Mouse (Mus musculus): Measurements from ENCODE around the gene Hamp.
A peak's percentile ranks its signal among the peaks of the same experiment; 100 is the strongest.

The Hamp gene

GRCm38 (mm10) chr7:30943909-30944635 lies at the start of gene Hamp:
Gene Hamp (minus strand): TSS chr7:30944032.
- DNase-seq: no peak

GRCm38 (mm10) chr7:30992148-30992547 lies 48.3 kb upstream of the Hamp start:
- DNase-seq: no peak

- DNase-seq: no peak
Measured at GRCm38 (mm10) chr7:30988519-30989162, 44.8 kb upstream of the Hamp start.

GRCm38 (mm10) chr7:30985357-30985756 lies 41.5 kb upstream of the Hamp start:
- no peak for DNase-seq

- no peak for DNase-seq
Measured at GRCm38 (mm10) chr7:30981703-30982102, 37.9 kb upstream of the Hamp start.

- DNase-seq: peak; percentile 94
Measured at GRCm38 (mm10) chr7:30973501-30974289, 29.9 kb upstream of the Hamp start, which contains the start of gene Fam187b. Gene Fam187b (plus strand): TSS chr7:30973790.

- peak; percentile 64 for DNase-seq
Measured at GRCm38 (mm10) chr7:30973251-30973500, 29.3 kb upstream of the Hamp start, which contains the start of gene Lsr. Gene Lsr (minus strand): TSS chr7:30973464.

- no peak for DNase-seq
Measured at GRCm38 (mm10) chr7:30972426-30973250, 28.8 kb upstream of the Hamp start.

- DNase-seq: no peak
Measured at GRCm38 (mm10) chr7:30971901-30972300, 28.1 kb upstream of the Hamp start.

GRCm38 (mm10) chr7:30969174-30969573 lies 25.3 kb upstream of the Hamp start:
- no peak for DNase-seq

GRCm38 (mm10) chr7:30968611-30969010 lies 24.8 kb upstream of the Hamp start:
- DNase-seq: no peak

GRCm38 (mm10) chr7:30966657-30967056 lies 22.8 kb upstream of the Hamp start:
- DNase-seq: no peak

GRCm38 (mm10) chr7:30965677-30966076 lies 21.8 kb upstream of the Hamp start:
- DNase-seq: no peak

- DNase-seq: no peak
Measured at GRCm38 (mm10) chr7:30964366-30964765, 20.5 kb upstream of the Hamp start.

- no peak for DNase-seq
Measured at GRCm38 (mm10) chr7:30962862-30963261, 19.0 kb upstream of the Hamp start.

- DNase-seq: no peak
Measured at GRCm38 (mm10) chr7:30959786-30960349, 16.0 kb upstream of the Hamp start.

- no peak for DNase-seq
Measured at GRCm38 (mm10) chr7:30958866-30959487, 15.1 kb upstream of the Hamp start.

GRCm38 (mm10) chr7:30958109-30958865 lies 14.5 kb upstream of the Hamp start:
- DNase-seq: peak; percentile 36

- peak; percentile 94 for DNase-seq
Measured at GRCm38 (mm10) chr7:30957367-30957783, 13.5 kb upstream of the Hamp start.

- DNase-seq: peak; percentile 89
Measured at GRCm38 (mm10) chr7:30956756-30957366, 13.0 kb upstream of the Hamp start, which contains the start of gene Usf2. Gene Usf2 (minus strand): TSS chr7:30956803.

GRCm38 (mm10) chr7:30956357-30956751 lies 12.5 kb upstream of the Hamp start:
- DNase-seq: no peak

All from lung, postnatal 10 days (tissue).